ENCODE assay signal across 8 mouse cellular contexts in the genomic region with DNA sequence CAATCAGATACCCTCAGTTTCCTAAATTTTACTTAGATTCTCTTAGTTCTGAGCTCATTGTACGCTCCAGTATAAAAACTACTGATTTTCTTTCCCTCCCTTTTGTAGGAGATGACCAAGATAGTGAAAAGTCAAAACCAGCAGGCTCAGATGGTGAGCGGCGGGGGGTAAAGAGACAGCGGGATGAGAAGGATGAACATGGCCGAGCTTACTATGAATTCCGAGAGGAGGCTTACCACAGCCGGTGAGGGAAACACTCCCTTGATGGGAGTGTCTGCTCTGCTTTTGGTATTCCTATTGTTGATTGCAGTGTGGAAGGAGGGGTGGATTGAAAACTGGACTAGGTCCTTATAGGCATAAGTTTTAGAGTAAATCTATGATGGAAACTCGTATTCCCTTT. TPM values are rescaled to one million over a fixed set of nuclear protein-coding genes. Genes with fewer than 3 reads are reported as not detected.
DNase-seq lines count a peak whose midpoint lies in the region; ATAC-seq and TF ChIP-seq lines count a peak whose summit lies in the region.
"Had no signal": no experiment of that assay in that cellular context is flagged by ENCODE, and none has a peak within 500 bp of the region (broad histone marks: within the 10 kb centered on the region; RNA-seq: fewer than 3 reads in every experiment).

No protein-coding gene starts in this region.

- peak overlapping the region; percentile 73; the same call in 1 of the 2 replicates for H3K4me2 ChIP-seq in lung, postnatal 0 days (replicated peaks; ENCODE audit: low read depth, low read length)
- peak overlapping the region; percentile 73 for H3K4me2 ChIP-seq in embryonic facial prominence, embryonic 15.5 days (replicated peaks)
- H3K4me2 ChIP-seq in limb, embryonic 13.5 days (replicated peaks): peak overlapping the region; percentile 85
- H3K4me2 ChIP-seq in stomach, postnatal 0 days (replicated peaks; ENCODE audit: low read depth): peak overlapping the region; percentile 74

- 65% methylated on average over 8 of the region's 8 CpGs for WGBS in lung, postnatal 0 days
- 69% methylated on average over 8 of the region's 8 CpGs for WGBS in embryonic facial prominence, embryonic 15.5 days
- 86% methylated on average over 8 of the region's 8 CpGs for WGBS in limb, embryonic 13.5 days
- WGBS in stomach, postnatal 0 days: 59% methylated on average over 8 of the region's 8 CpGs

- H3K27me3 ChIP-seq in lung, postnatal 0 days (replicated peaks; ENCODE audit: insufficient read depth, low read length): no peaks in the 10 kb centered on the region
- no peaks in the 10 kb centered on the region for H3K27me3 ChIP-seq in embryonic facial prominence, embryonic 15.5 days
- no peaks in the 10 kb centered on the region for H3K27me3 ChIP-seq in limb, embryonic 13.5 days
- H3K27me3 ChIP-seq in stomach, postnatal 0 days (ENCODE audit: control insufficient read depth, insufficient read depth, low read length): no peaks in the 10 kb centered on the region

- H3K4me1 ChIP-seq in lung, postnatal 0 days (ENCODE audit: insufficient read depth, low read depth, low read length): 0 out of 2 replicates have a peak, but pooled peaks cover 5% of the 10 kb centered on the region
- peaks cover 25% of the 10 kb centered on the region for H3K4me1 ChIP-seq in embryonic facial prominence, embryonic 15.5 days
- H3K4me1 ChIP-seq in limb, embryonic 13.5 days: peaks cover 27% of the 10 kb centered on the region
- H3K4me1 ChIP-seq in stomach, postnatal 0 days (replicated peaks; ENCODE audit: control insufficient read depth, insufficient read depth): no peaks in the 10 kb centered on the region

- no peak for DNase-seq in lung, postnatal 0 days (ENCODE audit: low spot score)
- DNase-seq in lung, postnatal 25 days (ENCODE audit: low spot score): no peak
- no peak for DNase-seq in stomach, postnatal 0 days (ENCODE audit: low spot score)
- DNase-seq in urinary bladder, postnatal 36 days (ENCODE audit: low spot score in 2 of 2): no peak
- DNase-seq in adrenal gland, adult 2 months: no peak

- H3K4me3 ChIP-seq in lung, postnatal 0 days (ENCODE audit: low read depth, low read length): no peak overlapping the region
- peak overlapping the region; percentile 99 for H3K4me3 ChIP-seq in embryonic facial prominence, embryonic 15.5 days (replicated peaks)
- H3K4me3 ChIP-seq in limb, embryonic 13.5 days: peak overlapping the region; percentile 100
- peak overlapping the region; percentile 99; the same call in 1 of the 2 replicates for H3K4me3 ChIP-seq in stomach, postnatal 0 days (ENCODE audit: low read depth, low read length)

- TF ChIP-seq EP300 in lung, postnatal 0 days (IDR thresholded peaks at IDR 0.05): no peak
- TF ChIP-seq EP300 in stomach, postnatal 0 days (optimal IDR thresholded peaks at IDR 0.05): no peak

- H3K9me3 ChIP-seq in lung, postnatal 0 days (ENCODE audit: low read length): no peaks in the 10 kb centered on the region
- no peaks in the 10 kb centered on the region for H3K9me3 ChIP-seq in embryonic facial prominence, embryonic 15.5 days (replicated peaks)
- no peaks in the 10 kb centered on the region for H3K9me3 ChIP-seq in limb, embryonic 13.5 days
- H3K9me3 ChIP-seq in stomach, postnatal 0 days (ENCODE audit: control insufficient read depth, low read length): no peaks in the 10 kb centered on the region

- TF ChIP-seq CTCF in lung, postnatal 0 days (IDR thresholded peaks at IDR 0.05): no peak
- no peak for TF ChIP-seq CTCF in stomach, postnatal 0 days (IDR thresholded peaks at IDR 0.05; ENCODE audit: low read depth)

- no peak overlapping the region for H3K27ac ChIP-seq in lung, postnatal 0 days (ENCODE audit: low read length)
- no peak overlapping the region for H3K27ac ChIP-seq in embryonic facial prominence, embryonic 15.5 days (replicated peaks)
- H3K27ac ChIP-seq in limb, embryonic 13.5 days: no peak overlapping the region
- H3K27ac ChIP-seq in stomach, postnatal 0 days (replicated peaks): no peak overlapping the region
- H3K27ac ChIP-seq: macrophage had no signal

- ATAC-seq in lung, postnatal 0 days: no peak
- no peak for ATAC-seq in embryonic facial prominence, embryonic 15.5 days (ENCODE audit: insufficient number of reproducible peaks, low FRiP score, low TSS enrichment, low read depth)
- ATAC-seq in limb, embryonic 13.5 days (ENCODE audit: low FRiP score, low read depth): no peak
- no peak for ATAC-seq in stomach, postnatal 0 days (ENCODE audit: low FRiP score, low TSS enrichment)

- no peak overlapping the region for H3K9ac ChIP-seq in lung, postnatal 0 days (replicated peaks; ENCODE audit: low read depth)
- no peak overlapping the region for H3K9ac ChIP-seq in embryonic facial prominence, embryonic 15.5 days
- H3K9ac ChIP-seq in limb, embryonic 13.5 days: peak overlapping the region; percentile 56
- 0 out of 2 replicates have a peak overlapping the region, but pooled peaks have one; percentile 31 for H3K9ac ChIP-seq in stomach, postnatal 0 days (ENCODE audit: low read length)

- H3K36me3 ChIP-seq in lung, postnatal 0 days (ENCODE audit: insufficient read depth, low read length): peaks cover 35% of the 10 kb centered on the region
- peaks cover 49% of the 10 kb centered on the region for H3K36me3 ChIP-seq in embryonic facial prominence, embryonic 15.5 days
- peaks cover 50% of the 10 kb centered on the region for H3K36me3 ChIP-seq in limb, embryonic 13.5 days
- peaks cover 26% of the 10 kb centered on the region for H3K36me3 ChIP-seq in stomach, postnatal 0 days (ENCODE audit: control insufficient read depth, insufficient read depth, low read length)

RNA-seq across cellular contexts. Expression of gene Hnrnpul2, which starts 2.9 kb away (rescaled TPM):
- polyA plus RNA-seq in lung, postnatal 0 days (2015; fragmentation: Nextera tagmentation; extraction: Ambion mirVana): 4.3 and 5.3 TPM in 2 replicates
- 6.0 and 7.1 TPM in 2 replicates for polyA plus RNA-seq in embryonic facial prominence, embryonic 15.5 days (2015; fragmentation: Nextera tagmentation; extraction: Ambion mirVana)
- polyA plus RNA-seq in limb, embryonic 13.5 days (2015; fragmentation: Nextera tagmentation; extraction: Ambion mirVana): 5.9 and 6.3 TPM in 2 replicates
- polyA plus RNA-seq in stomach, postnatal 0 days (2015; fragmentation: Nextera tagmentation; extraction: Ambion mirVana): 3.6 and 3.9 TPM in 2 replicates
- total RNA-seq in adrenal gland, adult 2 months (2021): 10 to 100 TPM; 56.3 to 57.4 TPM
- polyA plus RNA-seq in adrenal gland, adult 2 months (2012; rRNA removed): 8.4 and 10.0 TPM in 2 replicates

RNA-seq across cellular contexts. Expression of gene Ttc9c, which starts 3.6 kb away (rescaled TPM):
- 21.4 and 22.8 TPM in 2 replicates for polyA plus RNA-seq in lung, postnatal 0 days (2015; fragmentation: Nextera tagmentation; extraction: Ambion mirVana)
- polyA plus RNA-seq in embryonic facial prominence, embryonic 15.5 days (2015; fragmentation: Nextera tagmentation; extraction: Ambion mirVana): 53.0 and 58.4 TPM in 2 replicates
- 67.1 and 73.4 TPM in 2 replicates for polyA plus RNA-seq in limb, embryonic 13.5 days (2015; fragmentation: Nextera tagmentation; extraction: Ambion mirVana)
- 20.8 and 23.1 TPM in 2 replicates for polyA plus RNA-seq in stomach, postnatal 0 days (2015; fragmentation: Nextera tagmentation; extraction: Ambion mirVana)
- 10 to 100 TPM; 28.8 to 39.3 TPM for total RNA-seq in adrenal gland, adult 2 months (2021)
- 5.4 and 7.0 TPM in 2 replicates for polyA plus RNA-seq in adrenal gland, adult 2 months (2012; rRNA removed)

RNA-seq across cellular contexts. Expression of gene AC129217.1, which starts 6.9 kb away (rescaled TPM):
- polyA plus RNA-seq in lung, postnatal 0 days (2015; fragmentation: Nextera tagmentation; extraction: Ambion mirVana): not detected in 2 replicates
- not detected in 2 replicates for polyA plus RNA-seq in embryonic facial prominence, embryonic 15.5 days (2015; fragmentation: Nextera tagmentation; extraction: Ambion mirVana)
- not detected in 2 replicates for polyA plus RNA-seq in limb, embryonic 13.5 days (2015; fragmentation: Nextera tagmentation; extraction: Ambion mirVana)
- polyA plus RNA-seq in stomach, postnatal 0 days (2015; fragmentation: Nextera tagmentation; extraction: Ambion mirVana): not detected in 2 replicates
- 10 to 100 TPM in 1 of 2 experiments, not detected in 1; 11.6 TPM for total RNA-seq in adrenal gland, adult 2 months (2021)
- polyA plus RNA-seq in adrenal gland, adult 2 months (2012; rRNA removed): not detected in 2 replicates

RNA-seq across cellular contexts. Expression of gene Bscl2, which starts 14.6 kb away (rescaled TPM):
- polyA plus RNA-seq in lung, postnatal 0 days (2015; fragmentation: Nextera tagmentation; extraction: Ambion mirVana): 66.3 and 66.8 TPM in 2 replicates
- 68.8 and 78.0 TPM in 2 replicates for polyA plus RNA-seq in embryonic facial prominence, embryonic 15.5 days (2015; fragmentation: Nextera tagmentation; extraction: Ambion mirVana)
- 45.2 and 49.3 TPM in 2 replicates for polyA plus RNA-seq in limb, embryonic 13.5 days (2015; fragmentation: Nextera tagmentation; extraction: Ambion mirVana)
- polyA plus RNA-seq in stomach, postnatal 0 days (2015; fragmentation: Nextera tagmentation; extraction: Ambion mirVana): 75.9 and 79.4 TPM in 2 replicates
- total RNA-seq in adrenal gland, adult 2 months (2021): 100 to 1,000 TPM; 178 to 191 TPM
- polyA plus RNA-seq in adrenal gland, adult 2 months (2012; rRNA removed): 373 and 386 TPM in 2 replicates

RNA-seq across cellular contexts. Expression of gene Gng3, which starts 16.3 kb away (rescaled TPM):
- polyA plus RNA-seq in lung, postnatal 0 days (2015; fragmentation: Nextera tagmentation; extraction: Ambion mirVana): 0.35 and 0.46 TPM in 2 replicates
- 5.1 and 7.5 TPM in 2 replicates for polyA plus RNA-seq in embryonic facial prominence, embryonic 15.5 days (2015; fragmentation: Nextera tagmentation; extraction: Ambion mirVana)
- 8.7 and 8.8 TPM in 2 replicates for polyA plus RNA-seq in limb, embryonic 13.5 days (2015; fragmentation: Nextera tagmentation; extraction: Ambion mirVana)
- 7.7 and 8.6 TPM in 2 replicates for polyA plus RNA-seq in stomach, postnatal 0 days (2015; fragmentation: Nextera tagmentation; extraction: Ambion mirVana)
- total RNA-seq in adrenal gland, adult 2 months (2021): 1 to 10 TPM; 5.7 to 7.0 TPM
- polyA plus RNA-seq in adrenal gland, adult 2 months (2012; rRNA removed): 6.8 and 7.3 TPM in 2 replicates
- polyA plus RNA-seq: macrophage had no signal

Comparison
In these comparisons a context has a peak if more than half of its experiments do, and no peak if none do; other contexts are left out.
1. H3K9ac ChIP-seq: peak in limb, embryonic 13.5 days (single experiment) and stomach, postnatal 0 days (single experiment); none in lung, postnatal 0 days (single experiment) and embryonic facial prominence, embryonic 15.5 days (single experiment).
2. Peak in every context shown above with its lines, with median percentiles within 50 percentile points of each other: H3K4me2 ChIP-seq.